8 mouse cellular contexts compared by ENCODE assay signal in genomic region chr11:16752349-16753153, GRCm38 (mm10). TPM values are rescaled to one million over a fixed set of nuclear protein-coding genes. Genes with fewer than 3 reads are reported as not detected.
DNase-seq lines count a peak whose midpoint lies in the region; ATAC-seq and TF ChIP-seq lines count a peak whose summit lies in the region.

No protein-coding gene starts in this region.

- H3K4me3 ChIP-seq in cortical plate, adult 2 months (ENCODE audit: insufficient read depth, low read length): peak overlapping the region; percentile 48
- H3K4me3 ChIP-seq in heart, embryonic 12.5 days: peak overlapping the region; percentile 67

- TF ChIP-seq CTCF in cortical plate, adult 2 months (IDR thresholded peaks at IDR 0.05; ENCODE audit: extremely low read depth, insufficient read depth, low read length): no peak

- intact Hi-C loops in heart, postnatal 25 days (cut with DNase I): loop anchor here (10.0 kb wide), 1 partner anchor 112 kb away; no protein-coding TSS in a partner anchor

- under 1% methylated on average over 68 of the region's 68 CpGs for WGBS in heart, embryonic 12.5 days

- H3K27me3 ChIP-seq in heart, embryonic 12.5 days (replicated peaks): peaks cover 48% of the 10 kb centered on the region

- H3K4me2 ChIP-seq in heart, embryonic 12.5 days: peak overlapping the region; percentile 87

- H3K9ac ChIP-seq in heart, embryonic 12.5 days: peak overlapping the region; percentile 64

- peak; percentile 20 to 45 for DNase-seq in heart, adult 18-20 months
- DNase-seq in heart, postnatal 25 days (ENCODE audit: low spot score): no peak
- DNase-seq in kidney, postnatal 25 days: peak; percentile 40 to 62
- peak; percentile 74 for DNase-seq in urinary bladder, adult 2 months (ENCODE audit: low spot score)
- no peak for DNase-seq in left cerebral cortex, adult 11 months (ENCODE audit: low spot score)

- no peak for TF ChIP-seq POLR2A in cortical plate, adult 2 months (IDR thresholded peaks at IDR 0.05; ENCODE audit: extremely low read depth, insufficient read depth, low read length)

- peak; percentile 61 for ATAC-seq in heart, embryonic 12.5 days (ENCODE audit: insufficient number of reproducible peaks, low FRiP score)
- peak; percentile 67 for ATAC-seq in megakaryocyte progenitor cell, adult 5-6 weeks (replicated peaks; ENCODE audit: poor library complexity)

- no peaks in the 10 kb centered on the region for H3K4me1 ChIP-seq in cortical plate, adult 2 months (ENCODE audit: control insufficient read depth, insufficient read depth, low read length)
- no peaks in the 10 kb centered on the region; the same call in 1 of the 2 replicates for H3K4me1 ChIP-seq in heart, embryonic 12.5 days (replicated peaks)

- H3K27ac ChIP-seq in cortical plate, adult 2 months (ENCODE audit: insufficient read depth, low read length): no peak overlapping the region
- no peak overlapping the region for H3K27ac ChIP-seq in heart, embryonic 12.5 days (ENCODE audit: poor library complexity, severe bottlenecking)

- no peaks in the 10 kb centered on the region for H3K36me3 ChIP-seq in heart, embryonic 12.5 days

- H3K9me3 ChIP-seq in heart, embryonic 12.5 days (replicated peaks): no peaks in the 10 kb centered on the region

RNA-seq across cellular contexts. Expression of gene Egfr, which starts 0.5 kb away (rescaled TPM):
- total RNA-seq in heart, adult 18-20 months (2021): 1 to 10 TPM; 7.8 to 8.2 TPM
- total RNA-seq in heart, postnatal 25 days (2021): 1 to 10 TPM; 7.6 to 7.7 TPM
- polyA plus RNA-seq in cortical plate, adult 2 months (2012; rRNA removed): 5.2 and 6.8 TPM in 2 replicates
- polyA plus RNA-seq in heart, embryonic 12.5 days (2016; fragmentation: Nextera tagmentation; extraction: Ambion mirVana): 2.4 and 2.6 TPM in 2 replicates
- total RNA-seq in megakaryocyte progenitor cell, adult 5-6 weeks (2015): 0.05 TPM in 1 of 2 replicates, not detected in the other
- total RNA-seq in megakaryocyte progenitor cell, adult 5-6 weeks (2017): not detected in 2 replicates
- polyA plus RNA-seq in urinary bladder, adult 2 months (2012; rRNA removed): 9.1 and 10.4 TPM in 2 replicates

Comparison
In these comparisons a context has a peak if more than half of its experiments do, and no peak if none do; other contexts are left out.
1. DNase-seq: peak in heart, adult 18-20 months (2 of 2), kidney, postnatal 25 days (2 of 2) and urinary bladder, adult 2 months (single experiment); none in heart, postnatal 25 days (single experiment) and left cerebral cortex, adult 11 months (single experiment).
2. RNA of gene Egfr, which starts 0.5 kb away (total RNA-seq): 7.8 to 8.2 TPM in heart, adult 18-20 months and 7.6 to 7.7 TPM in heart, postnatal 25 days; 0.05 TPM in megakaryocyte progenitor cell, adult 5-6 weeks; every median in the first group is over 4 times any median in the second.